Mouse (Mus musculus): ENCODE measurements around the gene Ppp1r26. TPM values are rescaled to one million over a fixed set of nuclear protein-coding genes. Genes with fewer than 3 reads are reported as not detected.

Ppp1r26 gene
- polyA plus RNA-seq, 1 experiment from 2014 or later, result 5.0 TPM

DNA sequence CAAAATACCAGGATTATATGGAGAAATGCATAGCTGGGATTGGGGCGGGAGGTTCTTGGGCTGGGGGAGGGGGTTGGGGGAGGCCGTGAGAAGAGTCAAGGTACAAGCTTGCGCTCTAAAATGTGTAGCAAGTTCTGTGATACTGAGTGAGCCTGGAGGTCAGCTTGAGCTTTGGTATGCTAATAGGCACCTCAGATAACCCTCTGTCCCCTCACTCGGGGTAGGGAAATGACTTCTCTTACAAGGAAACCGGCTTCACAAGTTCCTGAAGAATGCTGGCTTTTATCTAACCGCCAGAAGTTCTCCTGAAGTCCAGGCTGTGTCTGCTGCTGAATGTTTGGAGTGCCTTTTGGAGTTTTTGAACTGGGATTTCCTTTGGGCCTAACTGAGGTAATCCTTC, 15.8 kb upstream of the Ppp1r26 start:
- no peak for ATAC-seq (ENCODE audit: insufficient read depth, low FRiP score, low TSS enrichment)
- Histone ChIP-seq H3K9ac (ENCODE audit: low read length) (no peak overlapping the region), H3K4me1 (ENCODE audit: control insufficient read depth, insufficient read depth, low read length) (no peaks in the 10 kb centered on the region), H3K9me3 (ENCODE audit: control insufficient read depth, low read length) (no peaks in the 10 kb centered on the region), H3K4me2 (ENCODE audit: low read depth) (no peak overlapping the region), H3K27ac (ENCODE audit: low read depth, low read length) (no peak overlapping the region), H3K27me3 (ENCODE audit: control insufficient read depth, insufficient read depth, low read length) (no peaks in the 10 kb centered on the region), H3K36me3 (ENCODE audit: control insufficient read depth, insufficient read depth, low read length) (no peaks in the 10 kb centered on the region), H3K4me3 (ENCODE audit: low read depth, low read length) (no peak overlapping the region)
- WGBS, result 59% methylated on average over 6 of the region's 6 CpGs
- DNase-seq (ENCODE audit: low spot score), result no peak

DNA sequence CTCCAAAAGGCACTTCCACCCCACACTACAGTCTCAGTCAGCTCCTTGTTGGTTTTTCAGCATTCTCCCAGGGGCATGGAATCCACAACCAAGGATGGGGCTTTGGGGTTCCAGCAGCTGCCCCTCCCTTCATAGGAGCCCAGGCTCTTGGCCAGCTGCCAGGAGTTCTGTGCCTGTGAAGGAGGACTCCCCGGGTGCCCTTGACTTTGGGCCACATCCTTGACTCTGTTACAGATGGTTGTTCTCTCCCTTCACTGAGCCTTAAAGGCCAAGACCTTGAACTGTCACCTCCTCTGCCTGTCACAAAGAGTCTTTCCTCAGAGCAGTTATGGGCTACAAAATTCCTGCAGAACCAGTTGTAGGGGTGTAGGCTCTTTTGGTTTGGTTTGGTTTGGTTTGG, 13.8 kb upstream of the Ppp1r26 start:
- H3K27ac ChIP-seq (ENCODE audit: low read depth, low read length), result no peak overlapping the region
- 67% methylated on average over 1 of the region's 1 CpGs for WGBS
- H3K27me3 ChIP-seq (ENCODE audit: control insufficient read depth, insufficient read depth, low read length), result no peaks in the 10 kb centered on the region
- H3K9ac ChIP-seq (ENCODE audit: low read length), result no peak overlapping the region
- no peaks in the 10 kb centered on the region for H3K9me3 ChIP-seq (ENCODE audit: control insufficient read depth, low read length)
- ATAC-seq (ENCODE audit: insufficient read depth, low FRiP score, low TSS enrichment) (no peak), DNase-seq (ENCODE audit: low spot score) (no peak)
- H3K4me3 ChIP-seq (ENCODE audit: low read depth, low read length), result no peak overlapping the region
- no peaks in the 10 kb centered on the region for H3K4me1 ChIP-seq (ENCODE audit: control insufficient read depth, insufficient read depth, low read length)
- no peaks in the 10 kb centered on the region for H3K36me3 ChIP-seq (ENCODE audit: control insufficient read depth, insufficient read depth, low read length)
- H3K4me2 ChIP-seq (ENCODE audit: low read depth), result no peak overlapping the region

GRCm38 (mm10) chr2:28433512-28433911, 13.1 kb upstream of the Ppp1r26 start:
- WGBS, result 40% methylated on average over 1 of the region's 2 CpGs
- Histone ChIP-seq H3K4me2 (ENCODE audit: low read depth) (no peak overlapping the region), H3K9ac (ENCODE audit: low read length) (no peak overlapping the region)

DNA sequence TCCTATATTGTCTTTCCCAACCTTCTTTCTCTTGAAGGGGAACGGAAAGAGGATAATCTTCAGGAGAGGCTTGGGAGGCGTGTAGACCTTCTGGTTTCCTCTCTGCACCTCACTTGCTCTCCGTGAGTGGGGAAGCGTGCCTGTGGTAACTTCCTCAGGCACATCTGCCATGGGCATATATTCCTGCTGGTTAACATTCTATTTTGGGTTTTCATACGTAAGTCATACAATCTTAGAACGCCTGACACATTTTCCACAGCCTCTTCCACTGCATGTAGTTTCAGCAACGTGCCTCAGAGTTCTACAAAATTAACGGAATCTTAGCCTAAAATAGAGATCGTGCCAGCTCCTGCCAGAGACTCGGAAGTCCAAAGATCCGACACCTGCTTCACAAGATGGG, 11.2 kb upstream of the Ppp1r26 start:
- DNase-seq (ENCODE audit: low spot score), result no peak
- WGBS, result 89% methylated on average over 11 of the region's 11 CpGs
- ATAC-seq (ENCODE audit: insufficient read depth, low FRiP score, low TSS enrichment), result no peak

More at GRCm38 (mm10) chr2:28433512-28433911, 13.1 kb upstream of the Ppp1r26 start:
- Histone ChIP-seq H3K27ac (ENCODE audit: low read depth, low read length) (no peak overlapping the region), H3K4me1 (ENCODE audit: control insufficient read depth, insufficient read depth, low read length) (no peaks in the 10 kb centered on the region), H3K36me3 (ENCODE audit: control insufficient read depth, insufficient read depth, low read length) (no peaks in the 10 kb centered on the region), H3K9me3 (ENCODE audit: control insufficient read depth, low read length) (no peaks in the 10 kb centered on the region), H3K4me3 (ENCODE audit: low read depth, low read length) (no peak overlapping the region), H3K27me3 (ENCODE audit: control insufficient read depth, insufficient read depth, low read length) (no peaks in the 10 kb centered on the region)
- ATAC-seq (ENCODE audit: insufficient read depth, low FRiP score, low TSS enrichment) (no peak), DNase-seq (ENCODE audit: low spot score) (no peak)

DNA sequence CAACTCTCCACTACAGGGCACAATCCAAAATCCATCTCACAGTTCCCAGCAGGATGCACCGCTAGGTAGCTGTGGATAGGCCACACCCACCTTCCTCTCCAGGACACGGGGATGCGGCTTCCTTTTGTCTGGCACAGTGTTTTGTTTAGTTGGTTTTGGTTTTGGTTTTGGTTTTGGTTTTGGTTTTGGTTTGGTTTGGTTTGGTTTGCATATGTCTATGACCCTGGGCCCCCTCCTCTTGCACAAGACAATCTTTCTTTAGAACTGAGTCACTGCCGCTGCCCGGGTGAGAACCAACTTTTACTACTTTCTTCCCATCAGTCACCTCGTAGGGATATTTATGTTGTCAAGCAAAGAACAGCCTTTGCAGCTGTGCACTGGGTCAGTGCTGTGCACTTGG, 5.8 kb upstream of the Ppp1r26 start:
- Histone ChIP-seq H3K9ac (ENCODE audit: low read length) (no peak overlapping the region), H3K36me3 (ENCODE audit: control insufficient read depth, insufficient read depth, low read length) (no peaks in the 10 kb centered on the region), H3K4me1 (ENCODE audit: control insufficient read depth, insufficient read depth, low read length) (no peaks in the 10 kb centered on the region), H3K27me3 (ENCODE audit: control insufficient read depth, insufficient read depth, low read length) (no peaks in the 10 kb centered on the region), H3K4me3 (ENCODE audit: low read depth, low read length) (no peak overlapping the region), H3K9me3 (ENCODE audit: control insufficient read depth, low read length) (no peaks in the 10 kb centered on the region), H3K4me2 (ENCODE audit: low read depth) (no peak overlapping the region), H3K27ac (ENCODE audit: low read depth, low read length) (no peak overlapping the region)
- WGBS, result 80% methylated on average over 6 of the region's 6 CpGs
- ATAC-seq (ENCODE audit: insufficient read depth, low FRiP score, low TSS enrichment) (no peak), DNase-seq (ENCODE audit: low spot score) (no peak)

More for the DNA sequence above, 11.2 kb upstream of the Ppp1r26 start:
- Histone ChIP-seq H3K4me1 (ENCODE audit: control insufficient read depth, insufficient read depth, low read length) (no peaks in the 10 kb centered on the region), H3K9me3 (ENCODE audit: control insufficient read depth, low read length) (no peaks in the 10 kb centered on the region), H3K4me3 (ENCODE audit: low read depth, low read length) (no peak overlapping the region), H3K4me2 (ENCODE audit: low read depth) (no peak overlapping the region), H3K9ac (ENCODE audit: low read length) (no peak overlapping the region), H3K27me3 (ENCODE audit: control insufficient read depth, insufficient read depth, low read length) (no peaks in the 10 kb centered on the region), H3K36me3 (ENCODE audit: control insufficient read depth, insufficient read depth, low read length) (no peaks in the 10 kb centered on the region), H3K27ac (ENCODE audit: low read depth, low read length) (no peak overlapping the region)

DNA sequence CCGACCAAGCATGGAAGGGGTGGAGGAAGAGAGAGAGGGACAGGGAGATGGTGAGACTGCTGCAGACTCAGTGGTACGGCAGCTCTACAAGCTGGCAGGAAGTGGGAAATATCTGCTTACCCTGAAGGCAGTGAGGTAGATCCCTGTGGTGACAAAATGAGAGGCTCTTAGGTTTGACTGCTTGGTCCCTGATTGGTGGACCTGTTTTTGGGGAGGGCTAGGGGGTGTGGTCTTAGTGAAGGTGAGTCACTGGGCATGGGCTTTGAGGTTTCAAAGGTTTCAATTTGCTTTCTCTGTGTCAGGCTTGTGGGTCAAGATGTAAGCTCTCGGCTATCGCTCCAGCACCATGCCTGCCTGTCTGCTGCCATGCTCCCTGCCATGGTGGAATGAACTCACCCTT, 1.5 kb upstream of the Ppp1r26 start:
- no peak for DNase-seq (ENCODE audit: low spot score)
- no peak overlapping the region for H3K9ac ChIP-seq (ENCODE audit: low read length)
- 80% methylated on average over 4 of the region's 4 CpGs for WGBS
- H3K27me3 ChIP-seq (ENCODE audit: control insufficient read depth, insufficient read depth, low read length), result no peaks in the 10 kb centered on the region
- H3K36me3 ChIP-seq (ENCODE audit: control insufficient read depth, insufficient read depth, low read length), result no peaks in the 10 kb centered on the region
- no peak overlapping the region for H3K27ac ChIP-seq (ENCODE audit: low read depth, low read length)
- peaks cover 8% of the 10 kb centered on the region; the same call in 1 of the 2 replicates for H3K4me1 ChIP-seq (ENCODE audit: control insufficient read depth, insufficient read depth, low read length)
- H3K9me3 ChIP-seq (ENCODE audit: control insufficient read depth, low read length), result no peaks in the 10 kb centered on the region
- no peak overlapping the region for H3K4me2 ChIP-seq (ENCODE audit: low read depth)
- no peak overlapping the region for H3K4me3 ChIP-seq (ENCODE audit: low read depth, low read length)
- no peak for ATAC-seq (ENCODE audit: insufficient read depth, low FRiP score, low TSS enrichment)

DNA sequence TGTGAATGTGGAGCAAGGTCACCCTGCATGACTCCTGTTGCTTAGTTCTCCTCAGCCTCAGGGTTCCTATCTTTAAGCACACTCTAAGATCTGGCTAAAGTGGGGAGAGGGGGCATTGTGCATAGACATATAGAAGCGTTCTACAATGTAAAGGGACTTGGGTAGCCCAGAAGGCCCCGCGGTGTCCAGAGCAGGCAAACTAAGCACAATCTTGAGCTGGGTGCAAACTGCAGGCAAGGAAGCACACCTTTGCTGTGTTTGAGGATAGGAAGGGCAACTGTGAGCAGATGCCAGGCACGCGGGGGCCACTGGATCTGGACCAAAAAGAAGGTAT, 452 bp upstream of the Ppp1r26 start:
- DNase-seq (ENCODE audit: low spot score) (no peak), ATAC-seq (ENCODE audit: insufficient read depth, low FRiP score, low TSS enrichment) (no peak)
- no peak overlapping the region for H3K27ac ChIP-seq (ENCODE audit: low read depth, low read length)

DNA sequence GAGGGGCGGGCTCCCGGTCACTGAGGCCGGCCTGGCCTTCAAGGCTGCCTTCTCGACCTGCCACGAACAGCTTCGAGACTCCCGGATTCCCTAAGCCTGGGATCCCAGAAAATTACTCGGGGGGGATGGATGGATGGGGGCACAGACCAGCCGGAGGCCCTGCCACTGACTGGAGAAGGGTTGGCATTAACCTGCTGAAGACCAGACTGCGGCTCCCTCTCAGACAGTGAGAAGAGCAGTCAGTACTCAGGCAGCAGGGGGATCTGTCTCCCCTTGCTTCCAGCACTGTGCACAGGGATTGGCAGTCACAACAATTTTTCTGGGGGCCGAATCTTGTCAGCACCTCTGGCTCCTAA, 693 bp downstream of the Ppp1r26 start:
- no peak for ATAC-seq (ENCODE audit: insufficient read depth, low FRiP score, low TSS enrichment)
- WGBS, result 9% methylated on average over 11 of the region's 11 CpGs
- Histone ChIP-seq H3K36me3 (ENCODE audit: control insufficient read depth, insufficient read depth, low read length) (no peaks in the 10 kb centered on the region; the same call in 1 of the 2 replicates), H3K27ac (ENCODE audit: low read depth, low read length) (no peak overlapping the region), H3K27me3 (ENCODE audit: control insufficient read depth, insufficient read depth, low read length) (no peaks in the 10 kb centered on the region), H3K4me2 (ENCODE audit: low read depth) (peak overlapping the region; percentile 99), H3K4me1 (ENCODE audit: control insufficient read depth, insufficient read depth, low read length) (peaks cover 8% of the 10 kb centered on the region; the same call in 1 of the 2 replicates), H3K9ac (ENCODE audit: low read length) (peak overlapping the region; percentile 81), H3K4me3 (ENCODE audit: low read depth, low read length) (peak overlapping the region; percentile 78), H3K9me3 (ENCODE audit: control insufficient read depth, low read length) (no peaks in the 10 kb centered on the region)
- DNase-seq (ENCODE audit: low spot score), result no peak

More for the DNA sequence above, 452 bp upstream of the Ppp1r26 start:
- peak overlapping the region; percentile 99 for H3K4me2 ChIP-seq (ENCODE audit: low read depth)
- no peaks in the 10 kb centered on the region for H3K9me3 ChIP-seq (ENCODE audit: control insufficient read depth, low read length)
- peaks cover 8% of the 10 kb centered on the region; the same call in 1 of the 2 replicates for H3K4me1 ChIP-seq (ENCODE audit: control insufficient read depth, insufficient read depth, low read length)
- no peaks in the 10 kb centered on the region for H3K36me3 ChIP-seq (ENCODE audit: control insufficient read depth, insufficient read depth, low read length)
- WGBS, result 9% methylated on average over 5 of the region's 5 CpGs
- peak overlapping the region; percentile 78 for H3K4me3 ChIP-seq (ENCODE audit: low read depth, low read length)
- H3K9ac ChIP-seq (ENCODE audit: low read length), result peak overlapping the region; percentile 81
- no peaks in the 10 kb centered on the region for H3K27me3 ChIP-seq (ENCODE audit: control insufficient read depth, insufficient read depth, low read length)

DNA sequence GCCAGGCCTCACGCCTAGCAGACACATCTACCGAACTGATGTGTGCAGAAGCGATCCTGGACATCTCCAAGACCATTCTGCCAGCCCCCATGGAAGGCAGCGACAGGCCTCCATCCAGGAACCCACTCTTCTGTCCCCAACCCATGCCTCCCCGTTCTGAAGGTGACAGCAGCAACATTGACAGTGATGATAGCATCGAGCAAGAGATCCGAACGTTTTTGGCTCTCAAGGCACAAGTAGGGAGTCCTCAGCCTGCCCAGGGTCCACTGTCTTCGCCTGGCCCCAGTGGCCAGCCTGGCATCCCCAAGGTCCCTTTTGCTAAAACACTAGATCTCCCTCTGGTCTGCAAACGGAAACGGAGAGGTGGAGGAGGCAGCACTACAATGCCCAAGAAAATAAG, 5.1 kb downstream of the Ppp1r26 start:
- H3K36me3 ChIP-seq (ENCODE audit: control insufficient read depth, insufficient read depth, low read length), result no peaks in the 10 kb centered on the region; the same call in none of the 2 replicates
- 90% methylated on average over 11 of the region's 11 CpGs for WGBS
- ATAC-seq (ENCODE audit: insufficient read depth, low FRiP score, low TSS enrichment), result no peak

More for the DNA sequence above, 5.1 kb downstream of the Ppp1r26 start:
- no peak for DNase-seq (ENCODE audit: low spot score)
- no peak overlapping the region for H3K9ac ChIP-seq (ENCODE audit: low read length)
- H3K27ac ChIP-seq (ENCODE audit: low read depth, low read length), result no peak overlapping the region
- H3K4me2 ChIP-seq (ENCODE audit: low read depth), result no peak overlapping the region
- peaks cover 4% of the 10 kb centered on the region; the same call in 1 of the 2 replicates for H3K4me1 ChIP-seq (ENCODE audit: control insufficient read depth, insufficient read depth, low read length)
- H3K4me3 ChIP-seq (ENCODE audit: low read depth, low read length), result no peak overlapping the region
- no peaks in the 10 kb centered on the region for H3K9me3 ChIP-seq (ENCODE audit: control insufficient read depth, low read length)
- no peaks in the 10 kb centered on the region for H3K27me3 ChIP-seq (ENCODE audit: control insufficient read depth, insufficient read depth, low read length)
